Mouse (Mus musculus) brown adipose tissue, adult 24 weeks (tissue): ENCODE results near the gene Glb1. TPM values are rescaled to one million over a fixed set of nuclear protein-coding genes. Genes with fewer than 3 reads are reported as not detected.
"Not testable (repeated sequence)": the region's sequence is repeated elsewhere in the genome, so short reads cannot be mapped to it uniquely, and the experiment has no call there.

Experiments
- H3K27ac ChIP-seq: fragments of 200-500 bp; replicated peaks from 2 replicates; pipeline ENCODE4 v1.5.1; 2012; ENCODE audit warnings: low read depth, mild to moderate bottlenecking, low read length
- H3K4me1 ChIP-seq: fragments of 200-500 bp; 2 replicates; pipeline ENCODE4 v1.6.1; 2012; ENCODE audit warnings: low read length, mixed read lengths; ENCODE audit not compliant: control insufficient read depth, insufficient read depth, insufficient read length
- H3K4me3 ChIP-seq: fragments of 200-500 bp; 2 replicates; pipeline ENCODE4 v1.5.1; 2012; ENCODE audit warnings: low read depth, mild to moderate bottlenecking, low read length, moderate library complexity; ENCODE audit not compliant: insufficient read depth
- polyA plus RNA-seq: library from polyadenylated mRNA; stranded (reverse); fragments of >200 nt; gene quantifications from 2 replicates; pipeline ENCODE4 v1.2.4, GENCODE M21; 2012; ENCODE audit not compliant: missing spikeins, insufficient read depth, insufficient read length

Gene Glb1
- polyA plus RNA-seq = 9.2 and 10.5 TPM in 2 replicates

GRCm38 (mm10) chr9:114400949-114401684 is at the start of gene Glb1, which contains the start of gene Tmppe:
Gene Glb1, plus strand, starts transcription at chr9:114401076.
Gene Tmppe, plus strand, starts transcription at chr9:114401105.
- peak within 1 kb of the TSS; percentile 90 for H3K27ac ChIP-seq
- peak within 1 kb of the TSS; percentile 84 for H3K4me3 ChIP-seq
- H3K4me1 ChIP-seq = no peaks in the 10 kb centered on the region

GRCm38 (mm10) chr9:114367783-114368470 is 32.9 kb upstream of the Glb1 start:
- Histone ChIP-seq H3K27ac (no peak overlapping the region), H3K4me3 (peak overlapping the region; percentile 65)

GRCm38 (mm10) chr9:114368471-114368858 is 32.4 kb upstream of the Glb1 start:
- H3K4me3 ChIP-seq = peak overlapping the region; percentile 65
- 0 out of 2 replicates have a peak, but pooled peaks cover 3% of the 10 kb centered on the region for H3K4me1 ChIP-seq
- no peak overlapping the region for H3K27ac ChIP-seq

More at GRCm38 (mm10) chr9:114367783-114368470, 32.9 kb upstream of the Glb1 start:
- 0 out of 2 replicates have a peak, but pooled peaks cover 3% of the 10 kb centered on the region for H3K4me1 ChIP-seq

GRCm38 (mm10) chr9:114369389-114369788 is 31.5 kb upstream of the Glb1 start:
- H3K4me3 ChIP-seq, H3K4me1 ChIP-seq, H3K27ac ChIP-seq: not testable (repeated sequence)

GRCm38 (mm10) chr9:114371717-114372116 is 29.2 kb upstream of the Glb1 start:
- not testable (repeated sequence) for H3K27ac ChIP-seq, H3K4me1 ChIP-seq, H3K4me3 ChIP-seq

GRCm38 (mm10) chr9:114375276-114375962 is 25.5 kb upstream of the Glb1 start:
- H3K27ac ChIP-seq = no peak overlapping the region
- H3K4me1 ChIP-seq = no peaks in the 10 kb centered on the region

GRCm38 (mm10) chr9:114377168-114377567 is 23.7 kb upstream of the Glb1 start:
- H3K27ac ChIP-seq = no peak overlapping the region

More at GRCm38 (mm10) chr9:114375276-114375962, 25.5 kb upstream of the Glb1 start:
- no peak overlapping the region for H3K4me3 ChIP-seq

GRCm38 (mm10) chr9:114379871-114380270 is 21.0 kb upstream of the Glb1 start:
- H3K27ac ChIP-seq = no peak overlapping the region
- no peak overlapping the region for H3K4me3 ChIP-seq

More at GRCm38 (mm10) chr9:114377168-114377567, 23.7 kb upstream of the Glb1 start:
- Histone ChIP-seq H3K4me1 (no peaks in the 10 kb centered on the region), H3K4me3 (no peak overlapping the region)

GRCm38 (mm10) chr9:114380881-114381733 is 19.8 kb upstream of the Glb1 start:
- Histone ChIP-seq H3K27ac (no peak overlapping the region), H3K4me3 (no peak overlapping the region), H3K4me1 (no peaks in the 10 kb centered on the region)

More at GRCm38 (mm10) chr9:114379871-114380270, 21.0 kb upstream of the Glb1 start:
- H3K4me1 ChIP-seq = no peaks in the 10 kb centered on the region

- H3K4me1 ChIP-seq = 0 out of 2 replicates have a peak, but pooled peaks cover 3% of the 10 kb centered on the region
- no peak overlapping the region for H3K4me3 ChIP-seq
- no peak overlapping the region for H3K27ac ChIP-seq
Observed at GRCm38 (mm10) chr9:114382936-114383710, 17.8 kb upstream of the Glb1 start.

- no peak overlapping the region for H3K27ac ChIP-seq
- H3K4me1 ChIP-seq = 0 out of 2 replicates have a peak, but pooled peaks cover 8% of the 10 kb centered on the region
- no peak overlapping the region for H3K4me3 ChIP-seq
Observed at GRCm38 (mm10) chr9:114384691-114385090, 16.2 kb upstream of the Glb1 start.

- 0 out of 2 replicates have a peak, but pooled peaks cover 8% of the 10 kb centered on the region for H3K4me1 ChIP-seq
- no peak overlapping the region for H3K4me3 ChIP-seq
- no peak overlapping the region for H3K27ac ChIP-seq
Observed at GRCm38 (mm10) chr9:114385160-114385559, 15.7 kb upstream of the Glb1 start.

GRCm38 (mm10) chr9:114387086-114387485 is 13.8 kb upstream of the Glb1 start:
- Histone ChIP-seq H3K4me1 (0 out of 2 replicates have a peak, but pooled peaks cover 8% of the 10 kb centered on the region), H3K27ac (no peak overlapping the region), H3K4me3 (no peak overlapping the region)
